Mouse (Mus musculus): ENCODE results near the gene Kctd11.

The Kctd11 gene

GRCm38 (mm10) chr11:69848021-69848420 is 33.2 kb downstream of the Kctd11 start:
- no peak for DNase-seq

GRCm38 (mm10) chr11:69846738-69847688 is 34.2 kb downstream of the Kctd11 start:
- no peak for DNase-seq

- peak; percentile 85 to 87 for DNase-seq
Measured at GRCm38 (mm10) chr11:69846198-69846680, 35.0 kb downstream of the Kctd11 start, which contains the start of gene Plscr3. TSS of gene Plscr3 (plus strand) at chr11:69846376.

GRCm38 (mm10) chr11:69838714-69839104 is 42.5 kb downstream of the Kctd11 start:
- DNase-seq, result no peak

GRCm38 (mm10) chr11:69837952-69838713 is 43.1 kb downstream of the Kctd11 start, which contains the start of gene Tmem256:
TSS of gene Tmem256 (plus strand) at chr11:69838514.
- peak; percentile 78 to 89 for DNase-seq

GRCm38 (mm10) chr11:69837604-69837951 is 43.6 kb downstream of the Kctd11 start, which contains the start of gene Nlgn2:
TSS of gene Nlgn2 (minus strand) at chr11:69837784.
- DNase-seq, result no peak

- DNase-seq, result no peak
Measured at GRCm38 (mm10) chr11:69836703-69837576, 44.3 kb downstream of the Kctd11 start.

GRCm38 (mm10) chr11:69835966-69836335 is 45.3 kb downstream of the Kctd11 start:
- DNase-seq, result no peak

- DNase-seq, result no peak
Measured at GRCm38 (mm10) chr11:69835326-69835965, 45.8 kb downstream of the Kctd11 start.

- DNase-seq, result peak in 1 of 2 experiments; percentile 37
Measured at GRCm38 (mm10) chr11:69834001-69834549, 47.1 kb downstream of the Kctd11 start.

- DNase-seq, result no peak
Measured at GRCm38 (mm10) chr11:69833554-69833953, 47.7 kb downstream of the Kctd11 start.

GRCm38 (mm10) chr11:69828832-69829231 is 52.4 kb downstream of the Kctd11 start:
- no peak for DNase-seq
